Comparison of ENCODE assay signal across 6 mouse cellular contexts in genomic region chr3:14783198-14783597, GRCm38 (mm10). TPM values are rescaled to one million over a fixed set of nuclear protein-coding genes. Genes with fewer than 3 reads are reported as not detected.
"Had no signal": no experiment of that assay in that cellular context is flagged by ENCODE, and none has a peak within 500 bp of the region (broad histone marks: within the 10 kb centered on the region; RNA-seq: fewer than 3 reads in every experiment).

No protein-coding gene starts in this region.

RNA-seq across cellular contexts. Expression of gene Car1, which starts 25.0 kb away (rescaled TPM):
- total RNA-seq: neutrophil, adult 5-6 weeks had no signal
- polyA plus RNA-seq: neural tube, embryonic 13.5 days; neural tube, embryonic 14.5 days; neural tube, embryonic 15.5 days; small intestine, adult 2 months; stomach, embryonic 14.5 days had no signal
